Mouse (Mus musculus) liver, embryonic 14.5 days (tissue): ENCODE results near the gene Csnka2ip. TPM values are rescaled to one million over a fixed set of nuclear protein-coding genes. Genes with fewer than 3 reads are reported as not detected.

Experiments
- ATAC-seq: fragments of 200-750 bp; cut with Nextera tagmentation; 2 replicates; pipeline ENCODE4 v1.8.0; 2017; ENCODE audit warnings: moderate number of reproducible peaks, mild to moderate bottlenecking, moderate library complexity; ENCODE audit not compliant: insufficient read depth
- DNase-seq, 3 experiments: peaks; one replicate each; pipeline ENCODE4 v3.0.0-alpha.2; 2012 to 2013; ENCODE audit warnings: low read depth in 3 of 3, low spot score in 3 of 3
- H3K27ac ChIP-seq: fragments of 300-500 bp; sonication (generic); 2 replicates; pipeline ENCODE4 v1.5.1; 2014; ENCODE audit warnings: moderate library complexity, mild to moderate bottlenecking, control low read depth, inconsistent platforms
- H3K27me3 ChIP-seq: fragments of 300-500 bp; sonication (generic); 2 replicates; pipeline ENCODE4 v1.6.1; 2014; ENCODE audit warnings: mild to moderate bottlenecking, low read length, moderate library complexity; ENCODE audit not compliant: control insufficient read depth, insufficient read depth
- H3K36me3 ChIP-seq: fragments of 300-500 bp; sonication (generic); replicated peaks from 2 replicates; pipeline ENCODE4 v1.6.1; 2014; ENCODE audit warnings: low read depth; ENCODE audit not compliant: control insufficient read depth, insufficient read depth
- H3K4me1 ChIP-seq, 2 experiments: fragments of 200-500 bp in 1 of 2; fragments of 300-500 bp in 1 of 2; sonication (generic) in 1 of 2; replicated peaks; 2 replicates each; pipeline ENCODE4 v1.6.1; 2012 to 2014; ENCODE audit warnings: antibody characterized with exemption in 1 of 2, inconsistent platforms in 1 of 2, low read length in 1 of 2; ENCODE audit not compliant: control insufficient read depth in 2 of 2, insufficient read depth in 2 of 2
- H3K4me2 ChIP-seq: fragments of 300-500 bp; sonication (generic); 2 replicates; pipeline ENCODE4 v1.6.1; 2014; ENCODE audit warnings: low read depth, mild to moderate bottlenecking, control low read depth, moderate library complexity
- H3K4me3 ChIP-seq, 2 experiments: fragments of 200-500 bp in 1 of 2; fragments of 300-500 bp in 1 of 2; sonication (generic) in 1 of 2; 2 replicates each; pipeline ENCODE4 v1.5.1; 2012 to 2014; ENCODE audit warnings: low read depth in 2 of 2, low read length in 2 of 2, mild to moderate bottlenecking in 2 of 2, control low read depth in 1 of 2, inconsistent platforms in 1 of 2, moderate library complexity in 1 of 2; ENCODE audit not compliant: insufficient read depth in 1 of 2
- H3K9ac ChIP-seq: fragments of 300-500 bp; sonication (generic); replicated peaks from 2 replicates; pipeline ENCODE4 v1.6.1; 2014; ENCODE audit warnings: mild to moderate bottlenecking, control low read depth, moderate library complexity
- H3K9me3 ChIP-seq: fragments of 300-500 bp; sonication (generic); 2 replicates; pipeline ENCODE4 v1.6.1; 2016; ENCODE audit warnings: low read length, mixed read lengths; ENCODE audit not compliant: control insufficient read depth
- CTCF ChIP-seq: IDR thresholded peaks from 2 replicates; pipeline ENCODE4 v1.5.1; 2016; ENCODE audit warnings: antibody characterized with exemption, low read depth, control low read depth
- EP300 ChIP-seq: IDR thresholded peaks from 2 replicates; pipeline ENCODE4 v1.6.1; 2016; ENCODE audit warnings: antibody characterized with exemption, low read depth
- WGBS: fragments of 180-500 bp; shearing (Covaris S2); extraction: QIAGEN DNeasy Blood & Tissue Kit; methylation state at CpG from one replicate; pipeline ENCODE4 v1.1.7; 2014; ENCODE audit not compliant: insufficient replicate concordance; 5-methylcytosine and 5-hydroxymethylcytosine counted together
- polyA plus RNA-seq, 2 experiments: library from polyadenylated mRNA; depleted of rRNA in 1 of 2; stranded (reverse) in 1 of 2; unstranded in 1 of 2; fragments of >200 nt; fragmentation: Nextera tagmentation in 1 of 2; extraction: Ambion mirVana in 1 of 2; gene quantifications; 2 replicates each; pipeline versions ENCODE4 v1.2.1 to v1.2.3; 2012 to 2014

Csnka2ip gene
- polyA plus RNA-seq, 2 experiments = not detected

GRCm38 (mm10) chr16:64526883-64527282 lies 75.3 kb downstream of the Csnka2ip start:
- Histone ChIP-seq H3K9ac (no peak overlapping the region), H3K27me3 (no peaks in the 10 kb centered on the region), H3K36me3 (no peaks in the 10 kb centered on the region), H3K4me3 (no peak overlapping the region), H3K4me1 (no peaks in the 10 kb centered on the region), H3K4me2 (no peak overlapping the region), H3K27ac (no peak overlapping the region), H3K9me3 (no peaks in the 10 kb centered on the region)
- DNase-seq (no peak), ATAC-seq (no peak)
- TF ChIP-seq EP300 (no peak), CTCF (no peak)
- WGBS = 80% methylated on average over 2 of the region's 2 CpGs

- Histone ChIP-seq H3K4me2 (no peak overlapping the region), H3K36me3 (no peaks in the 10 kb centered on the region), H3K4me1 (no peaks in the 10 kb centered on the region), H3K9ac (no peak overlapping the region), H3K9me3 (no peaks in the 10 kb centered on the region), H3K27me3 (no peaks in the 10 kb centered on the region), H3K27ac (no peak overlapping the region), H3K4me3 (no peak overlapping the region)
- TF ChIP-seq EP300 (no peak), CTCF (no peak)
- DNase-seq (no peak), ATAC-seq (no peak)
- WGBS = 52% methylated on average over 5 of the region's 5 CpGs
Observed at GRCm38 (mm10) chr16:64524051-64524645, 78.1 kb downstream of the Csnka2ip start.

- H3K4me3 ChIP-seq = no peak overlapping the region
- H3K27me3 ChIP-seq = no peaks in the 10 kb centered on the region
- no peaks in the 10 kb centered on the region for H3K4me1 ChIP-seq
- no peak for ATAC-seq
- no peak overlapping the region for H3K4me2 ChIP-seq
- H3K27ac ChIP-seq = no peak overlapping the region
- no peaks in the 10 kb centered on the region for H3K36me3 ChIP-seq
- TF ChIP-seq EP300 (no peak), CTCF (no peak)
- no peak for DNase-seq
- H3K9me3 ChIP-seq = no peaks in the 10 kb centered on the region
- 66% methylated on average over 2 of the region's 2 CpGs for WGBS
- no peak overlapping the region for H3K9ac ChIP-seq
Observed at GRCm38 (mm10) chr16:64513423-64513822, 88.8 kb downstream of the Csnka2ip start.

Other genes with a start within 250 kb of the Csnka2ip start
- gene 4930453N24Rik, start 168.8 kb upstream of the Csnka2ip start, polyA plus RNA-seq (2012; rRNA removed) = 2.5 and 6.3 TPM in 2 replicates
- gene 4930453N24Rik, start 168.8 kb upstream of the Csnka2ip start, polyA plus RNA-seq (2014; fragmentation: Nextera tagmentation; extraction: Ambion mirVana) = 12.0 and 12.4 TPM in 2 replicates
- 1.4 and 2.4 TPM in 2 replicates for gene Zfp654, start 249.2 kb upstream of the Csnka2ip start, polyA plus RNA-seq (2012; rRNA removed)
- gene Zfp654, start 249.2 kb upstream of the Csnka2ip start, polyA plus RNA-seq (2014; fragmentation: Nextera tagmentation; extraction: Ambion mirVana) = 3.2 and 3.3 TPM in 2 replicates
- gene Cggbp1, start 249.6 kb upstream of the Csnka2ip start, polyA plus RNA-seq (2012; rRNA removed) = 6.5 and 11.2 TPM in 2 replicates
- gene Cggbp1, start 249.6 kb upstream of the Csnka2ip start, polyA plus RNA-seq (2014; fragmentation: Nextera tagmentation; extraction: Ambion mirVana) = 26.0 and 27.8 TPM in 2 replicates